Mouse (Mus musculus): ENCODE results near the gene Zfp868.
"Not testable (repeated sequence)": the region's sequence is repeated elsewhere in the genome, so short reads cannot be mapped to it uniquely, and the experiment has no call there.

Gene Zfp868

GRCm38 (mm10) chr8:69625095-69625789 is at the start of gene Zfp868:
Gene Zfp868, minus strand, starts transcription at chr8:69625548.
- DNase-seq (ENCODE audit: low read depth, low spot score), result peak; percentile 99

GRCm38 (mm10) chr8:69665051-69665450 is 39.7 kb upstream of the Zfp868 start:
- not testable (repeated sequence) for DNase-seq (ENCODE audit: low read depth, low spot score)

GRCm38 (mm10) chr8:69661294-69661693 is 35.9 kb upstream of the Zfp868 start:
- DNase-seq (ENCODE audit: low read depth, low spot score), result no peak

- peak; percentile 96 for DNase-seq (ENCODE audit: low read depth, low spot score)
Observed at GRCm38 (mm10) chr8:69654358-69654981, 29.1 kb upstream of the Zfp868 start, which contains the start of gene Zfp964. Gene Zfp964, plus strand, starts transcription at chr8:69654479.

GRCm38 (mm10) chr8:69653808-69654357 is 28.5 kb upstream of the Zfp868 start:
- DNase-seq (ENCODE audit: low read depth, low spot score), result no peak

- DNase-seq (ENCODE audit: low read depth, low spot score), result no peak
Observed at GRCm38 (mm10) chr8:69618078-69618477, 7.3 kb downstream of the Zfp868 start.

GRCm38 (mm10) chr8:69614687-69615086 is 10.7 kb downstream of the Zfp868 start:
- DNase-seq (ENCODE audit: low read depth, low spot score), result peak; percentile 6

GRCm38 (mm10) chr8:69597598-69597997 is 27.8 kb downstream of the Zfp868 start:
- not testable (repeated sequence) for DNase-seq (ENCODE audit: low read depth, low spot score)

- peak; percentile 78 for DNase-seq (ENCODE audit: low read depth, low spot score)
Observed at GRCm38 (mm10) chr8:69584611-69585202, 40.6 kb downstream of the Zfp868 start.

- DNase-seq (ENCODE audit: low read depth, low spot score), result peak; percentile 21
Observed at GRCm38 (mm10) chr8:69584201-69584600, 41.1 kb downstream of the Zfp868 start.
